Mouse (Mus musculus): ENCODE results near the gene Ptgs2. TPM values are rescaled to one million over a fixed set of nuclear protein-coding genes. Genes with fewer than 3 reads are reported as not detected.

Ptgs2 gene
- total and polyA plus RNA-seq, 3 experiments, result not detected

DNA sequence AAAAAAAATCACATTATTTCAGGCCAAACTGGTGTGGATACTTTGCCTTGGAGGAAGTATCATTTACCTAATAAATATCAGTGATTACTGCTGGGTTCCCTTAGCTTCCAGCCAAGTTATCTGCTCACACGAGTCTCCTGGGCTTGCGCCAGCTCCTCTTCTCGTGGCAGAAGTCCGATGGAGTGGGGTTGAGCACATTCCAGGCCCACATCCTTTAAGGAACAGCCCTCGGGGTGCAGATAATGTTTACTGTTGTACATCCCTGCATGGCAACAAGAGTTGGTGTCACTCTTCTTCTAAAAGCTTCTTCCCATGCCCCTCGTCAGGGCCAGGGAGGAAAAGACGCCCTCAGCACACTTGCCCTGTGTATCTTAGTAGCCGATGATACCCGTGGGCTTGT lies 39.9 kb downstream of the Ptgs2 start:
- Histone ChIP-seq H3K36me3 (replicated peaks) (no peaks in the 10 kb centered on the region), H3K4me3 (ENCODE audit: low read depth, low read length) (no peak overlapping the region), H3K27me3 (ENCODE audit: insufficient read depth, low read length) (no peaks in the 10 kb centered on the region), H3K4me1 (ENCODE audit: insufficient read depth, low read depth, low read length) (no peaks in the 10 kb centered on the region), H3K9me3 (replicated peaks) (peaks cover 2% of the 10 kb centered on the region; the same call in 1 of the 2 replicates)
- ATAC-seq (ENCODE audit: extremely low read depth, insufficient number of reproducible peaks, low FRiP score, poor library complexity, severe bottlenecking) (no peak), DNase-seq (ENCODE audit: low spot score) (no peak)
- no peak for TF ChIP-seq TAL1 (conservative IDR thresholded peaks at IDR 0.05; ENCODE audit: low read depth, low read length)
- TF ChIP-seq CTCF (IDR thresholded peaks at IDR 0.05; ENCODE audit: low read depth, low read length), result no peak
- TF ChIP-seq GATA2 (IDR thresholded peaks at IDR 0.05; ENCODE audit: borderline replicate concordance, low read depth, low read length), result no peak
- no peak for TF ChIP-seq POLR2AphosphoS5 (IDR thresholded peaks at IDR 0.05; ENCODE audit: insufficient replicate concordance, low read depth, low read length)
- TF ChIP-seq GATA1 (IDR thresholded peaks at IDR 0.05; ENCODE audit: borderline replicate concordance, low read length), result no peak

DNA sequence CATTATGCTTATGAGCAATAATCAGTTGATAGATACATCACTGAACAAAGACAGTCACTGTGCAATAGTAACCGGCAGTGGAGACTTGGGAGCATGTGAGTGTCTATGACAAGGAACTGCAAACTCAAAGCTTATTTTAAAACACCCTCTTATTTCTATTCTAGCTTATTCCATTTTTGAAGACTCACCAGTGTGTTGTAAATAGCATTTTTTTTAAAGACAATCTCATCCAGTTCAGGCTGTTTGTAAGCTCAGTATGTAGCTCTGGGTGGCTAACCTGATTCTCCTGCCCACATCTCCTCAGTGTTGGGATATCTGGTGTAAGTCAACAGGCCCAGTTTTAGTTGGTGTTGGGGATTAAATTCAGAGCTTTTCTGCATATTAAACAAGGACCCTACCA lies 42.1 kb downstream of the Ptgs2 start:
- Histone ChIP-seq H3K4me1 (ENCODE audit: insufficient read depth, low read depth, low read length) (no peaks in the 10 kb centered on the region), H3K27me3 (ENCODE audit: insufficient read depth, low read length) (no peaks in the 10 kb centered on the region), H3K4me3 (ENCODE audit: low read depth, low read length) (no peak overlapping the region), H3K36me3 (replicated peaks) (no peaks in the 10 kb centered on the region), H3K9me3 (replicated peaks) (peaks cover 11% of the 10 kb centered on the region)
- no peak for DNase-seq (ENCODE audit: low spot score)
- ATAC-seq (ENCODE audit: extremely low read depth, insufficient number of reproducible peaks, low FRiP score, poor library complexity, severe bottlenecking), result no peak
- no peak for TF ChIP-seq TAL1 (conservative IDR thresholded peaks at IDR 0.05; ENCODE audit: low read depth, low read length)
- TF ChIP-seq GATA1 (IDR thresholded peaks at IDR 0.05; ENCODE audit: borderline replicate concordance, low read length), result no peak

DNA sequence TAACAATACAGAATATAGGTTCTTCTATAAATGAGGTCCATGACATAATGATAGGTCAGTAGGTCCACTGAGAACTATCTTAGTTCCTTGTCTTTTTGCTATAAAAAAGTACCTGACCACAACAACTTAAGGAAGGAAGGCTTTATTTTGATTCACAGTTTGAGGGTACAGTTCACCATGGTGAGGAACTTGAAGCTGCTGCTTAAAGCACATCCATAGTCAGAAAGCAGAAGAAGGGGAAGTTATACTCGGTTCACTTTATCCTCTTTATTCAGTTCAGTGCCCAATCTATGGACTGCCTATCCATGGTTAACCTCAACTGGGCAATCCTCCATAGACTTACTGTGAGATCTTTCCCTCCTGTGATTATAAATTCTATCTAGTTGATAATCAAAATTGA lies 43.7 kb downstream of the Ptgs2 start:
- peaks cover 11% of the 10 kb centered on the region for H3K9me3 ChIP-seq (replicated peaks)
- H3K36me3 ChIP-seq (replicated peaks), result no peaks in the 10 kb centered on the region
- H3K4me3 ChIP-seq (ENCODE audit: low read depth, low read length), result no peak overlapping the region
- DNase-seq (ENCODE audit: low spot score), result no peak
- no peaks in the 10 kb centered on the region for H3K27me3 ChIP-seq (ENCODE audit: insufficient read depth, low read length)
- no peak for TF ChIP-seq GATA2 (IDR thresholded peaks at IDR 0.05; ENCODE audit: borderline replicate concordance, low read depth, low read length)
- TF ChIP-seq CTCF (IDR thresholded peaks at IDR 0.05; ENCODE audit: low read depth, low read length), result no peak
- TF ChIP-seq TAL1 (conservative IDR thresholded peaks at IDR 0.05; ENCODE audit: low read depth, low read length), result no peak
- no peak for TF ChIP-seq POLR2AphosphoS5 (IDR thresholded peaks at IDR 0.05; ENCODE audit: insufficient replicate concordance, low read depth, low read length)
- no peak for TF ChIP-seq GATA1 (IDR thresholded peaks at IDR 0.05; ENCODE audit: borderline replicate concordance, low read length)
- ATAC-seq (ENCODE audit: extremely low read depth, insufficient number of reproducible peaks, low FRiP score, poor library complexity, severe bottlenecking), result no peak
- H3K4me1 ChIP-seq (ENCODE audit: insufficient read depth, low read depth, low read length), result no peaks in the 10 kb centered on the region

DNA sequence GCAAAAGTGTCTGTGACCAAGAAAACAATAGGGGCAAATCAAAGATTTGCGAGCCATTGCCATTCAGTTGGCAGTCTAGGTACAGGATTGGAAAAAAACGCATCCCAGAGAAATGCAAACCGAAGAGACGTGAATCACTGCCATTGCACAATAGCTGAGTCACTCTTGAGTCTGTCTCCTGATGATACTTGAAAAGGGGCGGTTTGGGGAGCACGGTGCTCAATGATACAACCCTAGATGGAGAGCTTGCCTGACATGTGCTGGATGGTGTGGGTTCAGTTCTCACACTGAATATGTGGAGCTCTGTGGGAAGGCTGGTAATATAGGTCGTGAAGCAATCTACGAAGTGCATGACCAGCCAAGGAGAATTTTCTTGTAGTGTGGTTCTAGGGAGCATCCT lies 45.2 kb downstream of the Ptgs2 start:
- no peaks in the 10 kb centered on the region for H3K36me3 ChIP-seq (replicated peaks)
- no peak for TF ChIP-seq CTCF (IDR thresholded peaks at IDR 0.05; ENCODE audit: low read depth, low read length)
- TF ChIP-seq POLR2AphosphoS5 (IDR thresholded peaks at IDR 0.05; ENCODE audit: insufficient replicate concordance, low read depth, low read length), result no peak
- no peak for TF ChIP-seq GATA1 (IDR thresholded peaks at IDR 0.05; ENCODE audit: borderline replicate concordance, low read length)
- no peak for TF ChIP-seq GATA2 (IDR thresholded peaks at IDR 0.05; ENCODE audit: borderline replicate concordance, low read depth, low read length)
- no peak for TF ChIP-seq TAL1 (conservative IDR thresholded peaks at IDR 0.05; ENCODE audit: low read depth, low read length)
- no peaks in the 10 kb centered on the region for H3K4me1 ChIP-seq (ENCODE audit: insufficient read depth, low read depth, low read length)
- no peaks in the 10 kb centered on the region for H3K27me3 ChIP-seq (ENCODE audit: insufficient read depth, low read length)
- peaks cover 11% of the 10 kb centered on the region for H3K9me3 ChIP-seq (replicated peaks)
- ATAC-seq (ENCODE audit: extremely low read depth, insufficient number of reproducible peaks, low FRiP score, poor library complexity, severe bottlenecking) (no peak), DNase-seq (ENCODE audit: low spot score) (no peak)
- H3K4me3 ChIP-seq (ENCODE audit: low read depth, low read length), result no peak overlapping the region

DNA sequence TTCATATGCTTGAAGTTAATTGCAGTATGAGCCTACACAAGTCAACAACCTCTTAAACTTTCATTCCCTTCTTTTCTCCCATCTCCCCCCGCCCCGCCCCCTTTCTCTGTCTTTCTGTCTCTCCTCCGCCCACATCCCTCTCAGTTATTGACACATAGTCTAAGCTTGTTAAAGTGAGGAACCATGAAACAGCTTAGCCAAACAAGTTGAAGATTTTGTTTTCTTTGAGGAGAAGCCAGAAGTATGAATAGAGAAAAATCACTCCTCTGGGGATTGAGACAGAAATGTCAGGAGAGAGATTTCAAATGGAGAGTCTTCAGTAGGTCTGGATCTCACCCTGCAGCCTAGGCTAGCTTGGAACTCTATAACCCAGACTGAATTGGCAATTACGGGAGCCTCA lies 47.4 kb downstream of the Ptgs2 start:
- no peak for TF ChIP-seq POLR2AphosphoS5 (IDR thresholded peaks at IDR 0.05; ENCODE audit: insufficient replicate concordance, low read depth, low read length)
- TF ChIP-seq TAL1 (conservative IDR thresholded peaks at IDR 0.05; ENCODE audit: low read depth, low read length), result no peak
- no peak for TF ChIP-seq GATA2 (IDR thresholded peaks at IDR 0.05; ENCODE audit: borderline replicate concordance, low read depth, low read length)
- no peak for TF ChIP-seq CTCF (IDR thresholded peaks at IDR 0.05; ENCODE audit: low read depth, low read length)
- TF ChIP-seq GATA1 (IDR thresholded peaks at IDR 0.05; ENCODE audit: borderline replicate concordance, low read length), result no peak
- H3K4me3 ChIP-seq (ENCODE audit: low read depth, low read length), result no peak overlapping the region
- DNase-seq (ENCODE audit: low spot score) (no peak), ATAC-seq (ENCODE audit: extremely low read depth, insufficient number of reproducible peaks, low FRiP score, poor library complexity, severe bottlenecking) (no peak)
- H3K36me3 ChIP-seq (replicated peaks), result no peaks in the 10 kb centered on the region
- H3K27me3 ChIP-seq (ENCODE audit: insufficient read depth, low read length), result no peaks in the 10 kb centered on the region
- H3K9me3 ChIP-seq (replicated peaks), result peaks cover 14% of the 10 kb centered on the region
- H3K4me1 ChIP-seq (ENCODE audit: insufficient read depth, low read depth, low read length), result no peaks in the 10 kb centered on the region

DNA sequence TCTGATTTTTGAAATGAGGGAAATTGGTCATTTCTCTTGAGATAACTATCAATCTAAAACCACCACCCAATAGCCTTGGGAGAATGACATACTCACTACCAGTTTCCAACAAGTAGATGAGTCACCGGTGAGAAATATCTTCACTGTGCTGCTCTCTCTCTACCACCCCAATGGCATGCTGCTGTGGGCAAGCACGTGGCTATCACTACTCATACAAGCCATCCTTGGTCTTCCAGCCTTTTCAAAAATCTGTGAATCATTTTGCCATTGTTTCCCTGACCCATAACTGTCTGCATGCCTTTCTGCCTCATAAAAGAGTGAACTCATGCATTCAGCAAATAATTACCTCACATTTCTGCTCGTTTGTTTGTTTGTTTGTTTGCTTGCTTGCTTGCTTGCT lies 51.6 kb downstream of the Ptgs2 start:
- no peak for TF ChIP-seq GATA2 (IDR thresholded peaks at IDR 0.05; ENCODE audit: borderline replicate concordance, low read depth, low read length)
- TF ChIP-seq TAL1 (conservative IDR thresholded peaks at IDR 0.05; ENCODE audit: low read depth, low read length), result no peak
- no peak for TF ChIP-seq CTCF (IDR thresholded peaks at IDR 0.05; ENCODE audit: low read depth, low read length)
- ATAC-seq (ENCODE audit: extremely low read depth, insufficient number of reproducible peaks, low FRiP score, poor library complexity, severe bottlenecking) (no peak), DNase-seq (ENCODE audit: low spot score) (no peak)
- peaks cover 12% of the 10 kb centered on the region for H3K9me3 ChIP-seq (replicated peaks)
- H3K36me3 ChIP-seq (replicated peaks), result no peaks in the 10 kb centered on the region
- no peaks in the 10 kb centered on the region for H3K27me3 ChIP-seq (ENCODE audit: insufficient read depth, low read length)
- no peaks in the 10 kb centered on the region for H3K4me1 ChIP-seq (ENCODE audit: insufficient read depth, low read depth, low read length)
- H3K4me3 ChIP-seq (ENCODE audit: low read depth, low read length), result no peak overlapping the region

Other genes with a start within 250 kb of the Ptgs2 start
- gene Pla2g4a, start 138.7 kb upstream of the Ptgs2 start, total RNA-seq (2014; fragmentation: Nextera tagmentation), result not detected in 2 replicates
- gene Pla2g4a, start 138.7 kb upstream of the Ptgs2 start, total RNA-seq (2017), result 0.12 and 0.16 TPM in 2 replicates
- gene Pla2g4a, start 138.7 kb upstream of the Ptgs2 start, polyA plus RNA-seq (2012), result not detected in 2 replicates
- not detected in 2 replicates for gene Pdc, start 219.4 kb downstream of the Ptgs2 start, total RNA-seq (2014; fragmentation: Nextera tagmentation)
- gene Pdc, start 219.4 kb downstream of the Ptgs2 start, total RNA-seq (2017), result 0.16 and 0.29 TPM in 2 replicates
- not detected in 2 replicates for gene Pdc, start 219.4 kb downstream of the Ptgs2 start, polyA plus RNA-seq (2012)

Measured in G1E (cell line).